11 mouse cellular contexts compared by ENCODE assay signal in the genomic region with DNA sequence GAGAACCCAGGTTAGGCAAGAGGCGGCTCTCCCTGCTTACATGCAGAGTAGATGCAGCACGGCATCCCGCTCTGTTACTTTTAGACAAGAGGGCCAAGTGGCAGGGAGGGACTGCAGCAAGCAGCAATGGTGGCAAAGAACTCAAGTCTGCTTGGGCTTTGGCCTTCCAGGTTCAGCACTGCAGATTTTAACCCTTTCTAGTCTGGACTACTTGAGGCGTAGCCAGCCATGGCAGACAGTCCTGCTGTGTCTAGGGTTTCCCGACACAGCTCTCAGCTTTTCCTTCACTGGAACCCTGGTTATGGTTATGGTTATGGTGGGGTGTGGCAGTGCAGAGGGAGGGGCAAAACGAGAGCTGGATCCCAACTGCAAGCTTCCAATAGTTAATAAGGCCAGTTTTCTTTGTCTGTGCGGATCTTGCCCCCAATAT. TPM values are rescaled to one million over a fixed set of nuclear protein-coding genes. Genes with fewer than 3 reads are reported as not detected.
A peak's percentile ranks its signal among the peaks of the same experiment; 100 is the strongest.
DNase-seq lines count a peak whose midpoint lies in the region; ATAC-seq and TF ChIP-seq lines count a peak whose summit lies in the region.
"Had no signal": no experiment of that assay in that cellular context is flagged by ENCODE, and none has a peak within 500 bp of the region (broad histone marks: within the 10 kb centered on the region; RNA-seq: fewer than 3 reads in every experiment).

No protein-coding gene starts in this region.

- H3K9me3 ChIP-seq in heart, embryonic 14.5 days (ENCODE audit: control insufficient read depth, low read length), result no peaks in the 10 kb centered on the region
- no peaks in the 10 kb centered on the region for H3K9me3 ChIP-seq in G1E (replicated peaks)
- no peaks in the 10 kb centered on the region for H3K9me3 ChIP-seq in forebrain, embryonic 15.5 days
- no peaks in the 10 kb centered on the region for H3K9me3 ChIP-seq in limb, embryonic 15.5 days

- no peaks in the 10 kb centered on the region for H3K27me3 ChIP-seq in heart, embryonic 14.5 days (ENCODE audit: control insufficient read depth, insufficient read depth, low read length)
- no peaks in the 10 kb centered on the region for H3K27me3 ChIP-seq in G1E (ENCODE audit: insufficient read depth, low read length)
- H3K27me3 ChIP-seq in forebrain, embryonic 15.5 days, result no peaks in the 10 kb centered on the region
- no peaks in the 10 kb centered on the region for H3K27me3 ChIP-seq in limb, embryonic 15.5 days

- H3K4me2 ChIP-seq in heart, embryonic 14.5 days (ENCODE audit: low read length), result no peak overlapping the region
- H3K4me2 ChIP-seq in forebrain, embryonic 15.5 days (replicated peaks), result peak overlapping the region; percentile 85
- 0 out of 2 replicates have a peak overlapping the region, but pooled peaks have one; percentile 17 for H3K4me2 ChIP-seq in limb, embryonic 15.5 days

- no peak overlapping the region; a peak in 1 of 4 replicates for H3K27ac ChIP-seq in heart, embryonic 14.5 days (replicated peaks in 1 of 2; ENCODE audit: control insufficient read depth in 1 of 2, insufficient read depth in 1 of 2, low read depth in 2 of 2, low read length in 2 of 2)
- H3K27ac ChIP-seq in forebrain, embryonic 15.5 days (replicated peaks), result no peak overlapping the region; the same call in 1 of the 2 replicates
- H3K27ac ChIP-seq in limb, embryonic 15.5 days, result peak overlapping the region; percentile 51; the same call in 1 of the 2 replicates

- no peak for DNase-seq in heart, adult 9 months (ENCODE audit: low spot score in 2 of 2)
- no peak for DNase-seq in G1E (ENCODE audit: low spot score)
- no peak for DNase-seq in ovary, postnatal 14 days (ENCODE audit: low spot score)
- DNase-seq in embryo, embryonic 11 days, result no peak
- DNase-seq in thymus, postnatal 14 days, result no peak
- DNase-seq: right cerebral cortex, postnatal 14 days had no signal

- no peak for TF ChIP-seq CTCF in G1E (IDR thresholded peaks at IDR 0.05; ENCODE audit: low read depth, low read length)

- peak overlapping the region; percentile 38; the same call in 1 of the 2 replicates for H3K9ac ChIP-seq in heart, embryonic 14.5 days (ENCODE audit: low read length)
- no peak overlapping the region for H3K9ac ChIP-seq in forebrain, embryonic 15.5 days (replicated peaks)
- peak overlapping the region; percentile 7; the same call in 1 of the 2 replicates for H3K9ac ChIP-seq in limb, embryonic 15.5 days

- WGBS in heart, embryonic 14.5 days, result 89% methylated on average over 7 of the region's 7 CpGs
- 77% methylated on average over 7 of the region's 7 CpGs for WGBS in forebrain, embryonic 15.5 days
- 66% methylated on average over 7 of the region's 7 CpGs for WGBS in limb, embryonic 15.5 days

- no peak for ATAC-seq in heart, embryonic 14.5 days (ENCODE audit: insufficient number of reproducible peaks, insufficient read depth, low FRiP score, low read depth)
- no peak for ATAC-seq in G1E (ENCODE audit: extremely low read depth, insufficient number of reproducible peaks, low FRiP score, poor library complexity, severe bottlenecking)
- ATAC-seq in forebrain, embryonic 15.5 days (replicated peaks), result no peak
- ATAC-seq in limb, embryonic 15.5 days (ENCODE audit: insufficient number of reproducible peaks, low FRiP score, low TSS enrichment, low read depth), result no peak

- H3K4me1 ChIP-seq in heart, embryonic 14.5 days (ENCODE audit: control insufficient read depth in 2 of 2, insufficient read depth in 2 of 2, low read length in 2 of 2), result peaks cover 21 to 48% of the 10 kb centered on the region in 2 experiments
- peaks cover 63% of the 10 kb centered on the region for H3K4me1 ChIP-seq in G1E (ENCODE audit: insufficient read depth, low read depth, low read length)
- H3K4me1 ChIP-seq in forebrain, embryonic 15.5 days, result peaks cover 46% of the 10 kb centered on the region
- H3K4me1 ChIP-seq in limb, embryonic 15.5 days, result peaks cover 51% of the 10 kb centered on the region

- H3K4me3 ChIP-seq in heart, embryonic 14.5 days (ENCODE audit: control insufficient read depth in 1 of 2, insufficient read depth in 1 of 2, low read depth in 1 of 2, low read length in 2 of 2), result no peak overlapping the region
- peak overlapping the region; percentile 28; the same call in 1 of the 2 replicates for H3K4me3 ChIP-seq in G1E (ENCODE audit: low read depth, low read length)
- 0 out of 2 replicates have a peak overlapping the region, but pooled peaks have one; percentile 4 for H3K4me3 ChIP-seq in forebrain, embryonic 15.5 days
- H3K4me3 ChIP-seq in limb, embryonic 15.5 days, result no peak overlapping the region; the same call in 1 of the 2 replicates

- H3K36me3 ChIP-seq in heart, embryonic 14.5 days (ENCODE audit: control insufficient read depth, insufficient read depth, low read length), result peaks cover 68% of the 10 kb centered on the region
- peaks cover 73% of the 10 kb centered on the region for H3K36me3 ChIP-seq in G1E (replicated peaks)
- peaks cover 39% of the 10 kb centered on the region for H3K36me3 ChIP-seq in forebrain, embryonic 15.5 days
- H3K36me3 ChIP-seq in limb, embryonic 15.5 days, result peaks cover 46% of the 10 kb centered on the region

RNA-seq across cellular contexts. Expression of gene Calm3, which starts 3.7 kb away (rescaled TPM):
- polyA plus RNA-seq in heart, embryonic 14.5 days (2014; fragmentation: Nextera tagmentation; extraction: Ambion mirVana), result 119 and 152 TPM in 2 replicates
- total RNA-seq in G1E (2014; fragmentation: Nextera tagmentation) (157 and 166 TPM in 2 replicates), G1E (2017) (313 and 344 TPM in 2 replicates)
- 792 and 815 TPM in 2 replicates for polyA plus RNA-seq in G1E (2012)
- 291 and 305 TPM in 2 replicates for polyA plus RNA-seq in forebrain, embryonic 15.5 days (2015; fragmentation: Nextera tagmentation; extraction: Ambion mirVana)
- polyA plus RNA-seq in limb, embryonic 15.5 days (2015; fragmentation: Nextera tagmentation; extraction: Ambion mirVana), result 85.8 and 99.4 TPM in 2 replicates

RNA-seq across cellular contexts. Expression of gene Ptgir, which starts 13.9 kb away (rescaled TPM):
- polyA plus RNA-seq in heart, embryonic 14.5 days (2014; fragmentation: Nextera tagmentation; extraction: Ambion mirVana), result 0.38 and 0.57 TPM in 2 replicates
- not detected in 2 replicates for total RNA-seq in G1E (2014; fragmentation: Nextera tagmentation)
- total RNA-seq in G1E (2017), result 3.1 and 3.5 TPM in 2 replicates
- polyA plus RNA-seq in G1E (2012), result 0.05 and 0.07 TPM in 2 replicates
- 0.13 and 0.29 TPM in 2 replicates for polyA plus RNA-seq in forebrain, embryonic 15.5 days (2015; fragmentation: Nextera tagmentation; extraction: Ambion mirVana)
- 4.0 and 5.1 TPM in 2 replicates for polyA plus RNA-seq in limb, embryonic 15.5 days (2015; fragmentation: Nextera tagmentation; extraction: Ambion mirVana)

RNA-seq across cellular contexts. Expression of gene Pnmal2, which starts 24.3 kb away (rescaled TPM):
- 2.8 TPM in 2 replicates for polyA plus RNA-seq in heart, embryonic 14.5 days (2014; fragmentation: Nextera tagmentation; extraction: Ambion mirVana)
- not detected in 2 replicates for total RNA-seq in G1E (2014; fragmentation: Nextera tagmentation)
- total RNA-seq in G1E (2017), result 0.06 and 0.22 TPM in 2 replicates
- not detected in 2 replicates for polyA plus RNA-seq in G1E (2012)
- polyA plus RNA-seq in forebrain, embryonic 15.5 days (2015; fragmentation: Nextera tagmentation; extraction: Ambion mirVana), result 87.4 and 102 TPM in 2 replicates
- 20.2 and 31.1 TPM in 2 replicates for polyA plus RNA-seq in limb, embryonic 15.5 days (2015; fragmentation: Nextera tagmentation; extraction: Ambion mirVana)
- total RNA-seq: granulocyte monocyte progenitor cell, adult 5-6 weeks; megakaryocyte progenitor cell, adult 5-6 weeks had no signal

RNA-seq across cellular contexts. Expression of gene Gng8, which starts 28.6 kb away (rescaled TPM):
- 4.2 and 6.9 TPM in 2 replicates for polyA plus RNA-seq in heart, embryonic 14.5 days (2014; fragmentation: Nextera tagmentation; extraction: Ambion mirVana)
- total RNA-seq in G1E (2014; fragmentation: Nextera tagmentation) (not detected in 2 replicates), G1E (2017) (0.23 TPM in 1 of 2 replicates, not detected in the other)
- polyA plus RNA-seq in G1E (2012), result not detected in 2 replicates
- polyA plus RNA-seq in forebrain, embryonic 15.5 days (2015; fragmentation: Nextera tagmentation; extraction: Ambion mirVana), result 4.4 TPM in 2 replicates
- polyA plus RNA-seq in limb, embryonic 15.5 days (2015; fragmentation: Nextera tagmentation; extraction: Ambion mirVana), result 11.8 and 15.0 TPM in 2 replicates
- total RNA-seq: megakaryocyte progenitor cell, adult 5-6 weeks had no signal

RNA-seq across cellular contexts. Expression of gene Pnmal1, which starts 39.3 kb away (rescaled TPM):
- 0.04 and 0.45 TPM in 2 replicates for polyA plus RNA-seq in heart, embryonic 14.5 days (2014; fragmentation: Nextera tagmentation; extraction: Ambion mirVana)
- total RNA-seq in G1E (2014; fragmentation: Nextera tagmentation), result not detected in 2 replicates
- 0.05 TPM in 1 of 2 replicates, not detected in the other for total RNA-seq in G1E (2017)
- 0.01 TPM in 1 of 2 replicates, not detected in the other for polyA plus RNA-seq in G1E (2012)
- 47.9 and 53.1 TPM in 2 replicates for polyA plus RNA-seq in forebrain, embryonic 15.5 days (2015; fragmentation: Nextera tagmentation; extraction: Ambion mirVana)
- polyA plus RNA-seq in limb, embryonic 15.5 days (2015; fragmentation: Nextera tagmentation; extraction: Ambion mirVana), result 0.33 and 0.50 TPM in 2 replicates
- total RNA-seq: granulocyte monocyte progenitor cell, adult 5-6 weeks; megakaryocyte progenitor cell, adult 5-6 weeks had no signal

Comparison
In these comparisons a context has a peak if more than half of its experiments do, and no peak if none do; other contexts are left out.
1. H3K4me3 ChIP-seq: peak in G1E (single experiment) and forebrain, embryonic 15.5 days (single experiment); none in heart, embryonic 14.5 days (0 of 2) and limb, embryonic 15.5 days (single experiment).